ENCODE assay signal across 8 mouse cellular contexts in genomic region chr19:43630466-43631251, GRCm38 (mm10). TPM values are rescaled to one million over a fixed set of nuclear protein-coding genes. Genes with fewer than 3 reads are reported as not detected.
DNase-seq lines count a peak whose midpoint lies in the region; ATAC-seq lines count a peak whose summit lies in the region.

No protein-coding gene starts in this region.

- H3K4me3 ChIP-seq in limb, embryonic 13.5 days: no peak overlapping the region
- no peak overlapping the region for H3K4me3 ChIP-seq in neural tube, embryonic 11.5 days (ENCODE audit: low read depth, low read length)

- no peak overlapping the region for H3K9ac ChIP-seq in limb, embryonic 13.5 days
- H3K9ac ChIP-seq in neural tube, embryonic 11.5 days (ENCODE audit: low read length): no peak overlapping the region

- WGBS in limb, embryonic 13.5 days: 26% methylated on average over 12 of the region's 12 CpGs
- 31% methylated on average over 12 of the region's 12 CpGs for WGBS in neural tube, embryonic 11.5 days

- H3K27ac ChIP-seq in limb, embryonic 13.5 days: no peak overlapping the region
- H3K27ac ChIP-seq in neural tube, embryonic 11.5 days (ENCODE audit: low read depth, low read length): no peak overlapping the region

- no peaks in the 10 kb centered on the region for H3K9me3 ChIP-seq in limb, embryonic 13.5 days
- no peaks in the 10 kb centered on the region for H3K9me3 ChIP-seq in neural tube, embryonic 11.5 days (ENCODE audit: control insufficient read depth, low read length)

- H3K36me3 ChIP-seq in limb, embryonic 13.5 days: no peaks in the 10 kb centered on the region
- no peaks in the 10 kb centered on the region for H3K36me3 ChIP-seq in neural tube, embryonic 11.5 days (ENCODE audit: control insufficient read depth, insufficient read depth, low read length)

- no peaks in the 10 kb centered on the region for H3K4me1 ChIP-seq in limb, embryonic 13.5 days
- peaks cover 6% of the 10 kb centered on the region; the same call in 1 of the 2 replicates for H3K4me1 ChIP-seq in neural tube, embryonic 11.5 days (ENCODE audit: control insufficient read depth, insufficient read depth, low read length)

- no peak overlapping the region for H3K4me2 ChIP-seq in limb, embryonic 13.5 days (replicated peaks)
- no peak overlapping the region for H3K4me2 ChIP-seq in neural tube, embryonic 11.5 days (ENCODE audit: low read depth)

- ATAC-seq in limb, embryonic 13.5 days (ENCODE audit: low FRiP score, low read depth): peak; percentile 44; the same call in 1 of the 2 replicates
- ATAC-seq in neural tube, embryonic 11.5 days (ENCODE audit: insufficient read depth, low FRiP score, low TSS enrichment): no peak

- H3K27me3 ChIP-seq in limb, embryonic 13.5 days: peaks cover 5% of the 10 kb centered on the region
- no peaks in the 10 kb centered on the region for H3K27me3 ChIP-seq in neural tube, embryonic 11.5 days (ENCODE audit: control insufficient read depth, insufficient read depth, low read length)

- peak; percentile 94 for DNase-seq in 416B (ENCODE audit: low read depth)
- peak; percentile 86 for DNase-seq in Muller cell, postnatal 12 days (ENCODE audit: inconsistent ontology term)
- DNase-seq in cerebellum, adult 9-10 months: peak; percentile 74
- peak; percentile 81 to 82 for DNase-seq in frontal cortex, postnatal 36 days (ENCODE audit: low spot score in 2 of 2)
- DNase-seq in kidney, adult 8-10 months: peak; percentile 70 to 86
- DNase-seq in neural tube, embryonic 11.5 days (ENCODE audit: low spot score): peak; percentile 86
- peak; percentile 76 for DNase-seq in testis, postnatal 14 days (ENCODE audit: low spot score)

RNA-seq across cellular contexts. Expression of gene Nkx2-3, which starts 18.5 kb away (rescaled TPM):
- polyA plus RNA-seq in limb, embryonic 13.5 days (2015; fragmentation: Nextera tagmentation; extraction: Ambion mirVana): not detected in 2 replicates
- polyA plus RNA-seq in neural tube, embryonic 11.5 days (2014; fragmentation: Nextera tagmentation; extraction: Ambion mirVana): 0.11 and 0.41 TPM in 2 replicates

RNA-seq across cellular contexts. Expression of gene Slc25a28, which starts 44.0 kb away (rescaled TPM):
- 12.2 and 14.2 TPM in 2 replicates for polyA plus RNA-seq in limb, embryonic 13.5 days (2015; fragmentation: Nextera tagmentation; extraction: Ambion mirVana)
- 10.1 and 11.0 TPM in 2 replicates for polyA plus RNA-seq in neural tube, embryonic 11.5 days (2014; fragmentation: Nextera tagmentation; extraction: Ambion mirVana)

RNA-seq across cellular contexts. Expression of gene Entpd7, which starts 58.8 kb away (rescaled TPM):
- polyA plus RNA-seq in limb, embryonic 13.5 days (2015; fragmentation: Nextera tagmentation; extraction: Ambion mirVana): 11.2 and 12.4 TPM in 2 replicates
- 13.5 and 14.3 TPM in 2 replicates for polyA plus RNA-seq in neural tube, embryonic 11.5 days (2014; fragmentation: Nextera tagmentation; extraction: Ambion mirVana)
